Mouse (Mus musculus): ENCODE data around the gene Dennd6b. TPM values are rescaled to one million over a fixed set of nuclear protein-coding genes. Genes with fewer than 3 reads are reported as not detected.
A peak's percentile ranks its signal among the peaks of the same experiment; 100 is the strongest.

Gene Dennd6b
- polyA plus RNA-seq, 1 experiment from 2014 or later: 86.6 TPM

- 32% methylated on average over 5 of the region's 5 CpGs for WGBS
- H3K4me1 ChIP-seq (ENCODE audit: control insufficient read depth, insufficient read depth, low read depth, low read length): peaks cover 13% of the 10 kb centered on the region
- ATAC-seq: no peak
- H3K4me2 ChIP-seq (ENCODE audit: low read length): no peak overlapping the region
- H3K36me3 ChIP-seq (ENCODE audit: control insufficient read depth, insufficient read depth, low read length): peaks cover 12% of the 10 kb centered on the region; the same call in 1 of the 2 replicates
- H3K9ac ChIP-seq (ENCODE audit: low read depth, low read length): no peak overlapping the region
- no peaks in the 10 kb centered on the region for H3K9me3 ChIP-seq (ENCODE audit: control insufficient read depth, low read length)
- no peak overlapping the region for H3K4me3 ChIP-seq (ENCODE audit: low read length)
- no peaks in the 10 kb centered on the region for H3K27me3 ChIP-seq (replicated peaks; ENCODE audit: control insufficient read depth, insufficient read depth, low read length)
- H3K27ac ChIP-seq (ENCODE audit: low read depth, low read length): peak overlapping the region; percentile 25
Measured at GRCm38 (mm10) chr15:89184141-89184936, 12.0 kb downstream of the Dennd6b start.

DNA sequence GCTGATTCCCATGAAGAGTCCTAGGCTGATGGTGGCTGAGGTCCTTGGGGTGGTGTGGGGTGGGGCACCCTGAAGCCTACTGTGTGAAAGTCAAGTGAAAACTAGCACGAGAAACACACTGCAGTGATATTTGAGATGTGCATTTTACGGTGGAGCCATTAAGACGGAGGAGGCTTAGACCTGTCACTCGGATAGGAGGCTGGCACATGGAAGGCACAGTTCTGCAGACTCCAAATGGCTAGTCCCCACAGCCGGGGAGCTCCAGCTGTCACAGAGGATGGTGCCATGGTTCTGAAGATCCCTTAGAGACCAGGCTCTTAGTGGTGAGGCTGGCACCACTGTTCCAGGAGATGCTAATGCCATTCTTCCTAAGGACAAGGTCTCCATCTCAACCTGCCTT lies 13.5 kb downstream of the Dennd6b start:
- no peak for ATAC-seq
- H3K27ac ChIP-seq (ENCODE audit: low read depth, low read length): peak overlapping the region; percentile 13
- no peak overlapping the region for H3K4me2 ChIP-seq (ENCODE audit: low read length)
- H3K9me3 ChIP-seq (ENCODE audit: control insufficient read depth, low read length): no peaks in the 10 kb centered on the region
- H3K9ac ChIP-seq (ENCODE audit: low read depth, low read length): no peak overlapping the region
- 66% methylated on average over 5 of the region's 5 CpGs for WGBS
- no peak overlapping the region for H3K4me3 ChIP-seq (ENCODE audit: low read length)
- H3K27me3 ChIP-seq (replicated peaks; ENCODE audit: control insufficient read depth, insufficient read depth, low read length): no peaks in the 10 kb centered on the region
- H3K4me1 ChIP-seq (ENCODE audit: control insufficient read depth, insufficient read depth, low read depth, low read length): peaks cover 27% of the 10 kb centered on the region
- peaks cover 6% of the 10 kb centered on the region; the same call in 1 of the 2 replicates for H3K36me3 ChIP-seq (ENCODE audit: control insufficient read depth, insufficient read depth, low read length)

DNA sequence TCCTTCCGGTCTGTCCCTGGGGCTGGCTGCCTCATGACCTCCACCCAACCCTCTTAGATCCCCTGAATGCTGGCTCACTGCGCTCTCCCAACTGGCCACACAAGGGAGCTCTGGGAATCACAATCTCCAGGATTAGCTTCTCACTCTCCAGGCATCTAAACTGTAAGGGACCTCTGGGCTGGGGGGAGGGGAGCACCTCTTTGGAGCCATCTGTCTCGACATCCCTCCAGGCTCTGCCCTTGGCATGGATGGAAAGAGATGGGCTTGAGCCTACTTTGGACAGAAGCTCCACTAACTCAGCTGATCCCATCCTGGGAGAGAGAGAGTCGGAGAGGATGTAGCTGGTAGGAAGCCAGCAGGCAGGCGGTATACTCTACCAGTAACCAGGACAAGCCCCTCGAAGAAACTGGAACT lies 14.0 kb downstream of the Dennd6b start:
- Histone ChIP-seq H3K4me1 (ENCODE audit: control insufficient read depth, insufficient read depth, low read depth, low read length) (peaks cover 33% of the 10 kb centered on the region), H3K4me2 (ENCODE audit: low read length) (no peak overlapping the region), H3K9me3 (ENCODE audit: control insufficient read depth, low read length) (no peaks in the 10 kb centered on the region), H3K27me3 (replicated peaks; ENCODE audit: control insufficient read depth, insufficient read depth, low read length) (no peaks in the 10 kb centered on the region), H3K9ac (ENCODE audit: low read depth, low read length) (no peak overlapping the region), H3K36me3 (ENCODE audit: control insufficient read depth, insufficient read depth, low read length) (peaks cover 5% of the 10 kb centered on the region; the same call in 1 of the 2 replicates), H3K4me3 (ENCODE audit: low read length) (no peak overlapping the region), H3K27ac (ENCODE audit: low read depth, low read length) (peak overlapping the region; percentile 6)
- ATAC-seq: no peak
- WGBS: 40% methylated on average over 6 of the region's 6 CpGs

GRCm38 (mm10) chr15:89181561-89182270 lies 14.6 kb downstream of the Dennd6b start:
- peak overlapping the region; percentile 92 for H3K4me2 ChIP-seq (ENCODE audit: low read length)
- peak overlapping the region; percentile 36; the same call in 1 of the 2 replicates for H3K27ac ChIP-seq (ENCODE audit: low read depth, low read length)
- H3K9me3 ChIP-seq (ENCODE audit: control insufficient read depth, low read length): no peaks in the 10 kb centered on the region
- no peak overlapping the region for H3K9ac ChIP-seq (ENCODE audit: low read depth, low read length)
- no peaks in the 10 kb centered on the region for H3K27me3 ChIP-seq (replicated peaks; ENCODE audit: control insufficient read depth, insufficient read depth, low read length)
- H3K4me3 ChIP-seq (ENCODE audit: low read length): no peak overlapping the region
- no peak for ATAC-seq
- peaks cover 39% of the 10 kb centered on the region for H3K4me1 ChIP-seq (ENCODE audit: control insufficient read depth, insufficient read depth, low read depth, low read length)
- WGBS: 79% methylated on average over 10 of the region's 10 CpGs
- peaks cover 5% of the 10 kb centered on the region; the same call in 1 of the 2 replicates for H3K36me3 ChIP-seq (ENCODE audit: control insufficient read depth, insufficient read depth, low read length)

- ATAC-seq: peak; percentile 85
- under 1% methylated on average over 57 of the region's 72 CpGs for WGBS
- Histone ChIP-seq H3K4me1 (ENCODE audit: control insufficient read depth, insufficient read depth, low read depth, low read length) (peaks cover 46% of the 10 kb centered on the region), H3K27ac (ENCODE audit: low read depth, low read length) (peak within 1 kb of the TSS; percentile 95), H3K4me2 (ENCODE audit: low read length) (peak within 1 kb of the TSS; percentile 92), H3K9ac (ENCODE audit: low read depth, low read length) (peak within 1 kb of the TSS; percentile 94), H3K9me3 (ENCODE audit: control insufficient read depth, low read length) (no peaks in the 10 kb centered on the region), H3K27me3 (replicated peaks; ENCODE audit: control insufficient read depth, insufficient read depth, low read length) (no peaks in the 10 kb centered on the region), H3K36me3 (ENCODE audit: control insufficient read depth, insufficient read depth, low read length) (no peaks in the 10 kb centered on the region), H3K4me3 (ENCODE audit: low read length) (peak within 1 kb of the TSS; percentile 85)
Measured at GRCm38 (mm10) chr15:89180571-89181229, 15.6 kb downstream of the Dennd6b start, which contains the start of gene Plxnb2. Plxnb2 (minus strand) TSS chr15:89180788.

GRCm38 (mm10) chr15:89180081-89180541 lies 16.2 kb downstream of the Dennd6b start:
- Histone ChIP-seq H3K27me3 (replicated peaks; ENCODE audit: control insufficient read depth, insufficient read depth, low read length) (no peaks in the 10 kb centered on the region), H3K9me3 (ENCODE audit: control insufficient read depth, low read length) (no peaks in the 10 kb centered on the region), H3K27ac (ENCODE audit: low read depth, low read length) (peak overlapping the region; percentile 95), H3K4me1 (ENCODE audit: control insufficient read depth, insufficient read depth, low read depth, low read length) (peaks cover 50% of the 10 kb centered on the region), H3K4me2 (ENCODE audit: low read length) (peak overlapping the region; percentile 92), H3K9ac (ENCODE audit: low read depth, low read length) (peak overlapping the region; percentile 94), H3K4me3 (ENCODE audit: low read length) (peak overlapping the region; percentile 85), H3K36me3 (ENCODE audit: control insufficient read depth, insufficient read depth, low read length) (no peaks in the 10 kb centered on the region)
- ATAC-seq: no peak
- whole genome bisulfite sequencing: under 1% methylated on average over 26 of the region's 26 CpGs

GRCm38 (mm10) chr15:89179630-89179964 lies 16.7 kb downstream of the Dennd6b start:
- H3K27me3 ChIP-seq (replicated peaks; ENCODE audit: control insufficient read depth, insufficient read depth, low read length): no peaks in the 10 kb centered on the region
- H3K9ac ChIP-seq (ENCODE audit: low read depth, low read length): peak overlapping the region; percentile 94
- H3K4me2 ChIP-seq (ENCODE audit: low read length): peak overlapping the region; percentile 92
- no peaks in the 10 kb centered on the region for H3K9me3 ChIP-seq (ENCODE audit: control insufficient read depth, low read length)
- peaks cover 55% of the 10 kb centered on the region for H3K4me1 ChIP-seq (ENCODE audit: control insufficient read depth, insufficient read depth, low read depth, low read length)
- H3K36me3 ChIP-seq (ENCODE audit: control insufficient read depth, insufficient read depth, low read length): no peaks in the 10 kb centered on the region
- H3K27ac ChIP-seq (ENCODE audit: low read depth, low read length): peak overlapping the region; percentile 95
- no peak for ATAC-seq
- WGBS: under 1% methylated on average over 6 of the region's 6 CpGs
- H3K4me3 ChIP-seq (ENCODE audit: low read length): peak overlapping the region; percentile 85

- ATAC-seq: no peak
- peak overlapping the region; percentile 85 for H3K4me3 ChIP-seq (ENCODE audit: low read length)
- peaks cover 59% of the 10 kb centered on the region for H3K4me1 ChIP-seq (ENCODE audit: control insufficient read depth, insufficient read depth, low read depth, low read length)
- H3K9ac ChIP-seq (ENCODE audit: low read depth, low read length): peak overlapping the region; percentile 94
- no peaks in the 10 kb centered on the region for H3K36me3 ChIP-seq (ENCODE audit: control insufficient read depth, insufficient read depth, low read length)
- peak overlapping the region; percentile 92 for H3K4me2 ChIP-seq (ENCODE audit: low read length)
- no peaks in the 10 kb centered on the region for H3K9me3 ChIP-seq (ENCODE audit: control insufficient read depth, low read length)
- peak overlapping the region; percentile 95 for H3K27ac ChIP-seq (ENCODE audit: low read depth, low read length)
- H3K27me3 ChIP-seq (replicated peaks; ENCODE audit: control insufficient read depth, insufficient read depth, low read length): no peaks in the 10 kb centered on the region
- 3% methylated on average over 16 of the region's 16 CpGs for WGBS
Measured at GRCm38 (mm10) chr15:89178954-89179629, 17.2 kb downstream of the Dennd6b start.
